Mouse (Mus musculus) right cerebral cortex, postnatal 4 days (tissue): Measurements from ENCODE around the gene Fam83f.
"Not testable (repeated sequence)": the region's sequence is repeated elsewhere in the genome, so short reads cannot be mapped to it uniquely, and the experiment has no call there.

ENCODE experiments used
- DNase-seq: peaks from one replicate; pipeline ENCODE4 v3.0.0-alpha.2; 2022

The Fam83f gene

GRCm38 (mm10) chr15:80707088-80707487 is 35.4 kb downstream of the Fam83f start:
- peak; percentile 35 for DNase-seq

- DNase-seq: peak; percentile 36
These were observed 37.9 kb downstream of the Fam83f start for GRCm38 (mm10) chr15:80709593-80709992.

GRCm38 (mm10) chr15:80710257-80710607 is 38.6 kb downstream of the Fam83f start:
- no peak for DNase-seq

GRCm38 (mm10) chr15:80710608-80711363 is 39.1 kb downstream of the Fam83f start, which contains the start of gene Tnrc6b:
Tnrc6b (plus strand) TSS chr15:80711313.
- peak; percentile 98 for DNase-seq

GRCm38 (mm10) chr15:80711401-80712151 is 39.9 kb downstream of the Fam83f start:
- DNase-seq: peak; percentile 79

GRCm38 (mm10) chr15:80714299-80714698 is 42.7 kb downstream of the Fam83f start:
- DNase-seq: no peak

GRCm38 (mm10) chr15:80716631-80717135 is 45.0 kb downstream of the Fam83f start:
- DNase-seq: no peak

- DNase-seq: no peak
These were observed 45.8 kb downstream of the Fam83f start for GRCm38 (mm10) chr15:80717431-80717830.

- DNase-seq: no peak
These were observed 48.6 kb downstream of the Fam83f start for GRCm38 (mm10) chr15:80720249-80720648.

GRCm38 (mm10) chr15:80721861-80722260 is 50.2 kb downstream of the Fam83f start:
- no peak for DNase-seq

GRCm38 (mm10) chr15:80722366-80722765 is 50.7 kb downstream of the Fam83f start:
- no peak for DNase-seq

- DNase-seq: no peak
These were observed 57.8 kb downstream of the Fam83f start for GRCm38 (mm10) chr15:80729477-80729876.

GRCm38 (mm10) chr15:80731043-80731442 is 59.4 kb downstream of the Fam83f start:
- DNase-seq: no peak

- DNase-seq: no peak
These were observed 59.9 kb downstream of the Fam83f start for GRCm38 (mm10) chr15:80731511-80731910.

GRCm38 (mm10) chr15:80732266-80733030 is 60.8 kb downstream of the Fam83f start:
- no peak for DNase-seq

- DNase-seq: no peak
These were observed 63.7 kb downstream of the Fam83f start for GRCm38 (mm10) chr15:80735300-80735699.

- not testable (repeated sequence) for DNase-seq
These were observed 64.1 kb downstream of the Fam83f start for GRCm38 (mm10) chr15:80735708-80736107.

GRCm38 (mm10) chr15:80736553-80736952 is 64.9 kb downstream of the Fam83f start:
- no peak for DNase-seq

GRCm38 (mm10) chr15:80738244-80738643 is 66.6 kb downstream of the Fam83f start:
- DNase-seq: no peak

- DNase-seq: no peak
These were observed 68.3 kb downstream of the Fam83f start for GRCm38 (mm10) chr15:80739972-80740371.

GRCm38 (mm10) chr15:80741836-80742235 is 70.2 kb downstream of the Fam83f start:
- DNase-seq: no peak

GRCm38 (mm10) chr15:80742991-80743474 is 71.4 kb downstream of the Fam83f start:
- DNase-seq: no peak

GRCm38 (mm10) chr15:80743606-80744005 is 72.0 kb downstream of the Fam83f start:
- no peak for DNase-seq
